Mouse (Mus musculus) cerebellum, postnatal 4 days (tissue): ENCODE results near the gene Cdcp1.

Experiments used
- DNase-seq, 2 experiments: peaks; one replicate each; pipeline ENCODE4 v3.0.0; 2022; ENCODE audit warnings: low spot score in 2 of 2, mixed read lengths in 1 of 2

Gene Cdcp1

DNA sequence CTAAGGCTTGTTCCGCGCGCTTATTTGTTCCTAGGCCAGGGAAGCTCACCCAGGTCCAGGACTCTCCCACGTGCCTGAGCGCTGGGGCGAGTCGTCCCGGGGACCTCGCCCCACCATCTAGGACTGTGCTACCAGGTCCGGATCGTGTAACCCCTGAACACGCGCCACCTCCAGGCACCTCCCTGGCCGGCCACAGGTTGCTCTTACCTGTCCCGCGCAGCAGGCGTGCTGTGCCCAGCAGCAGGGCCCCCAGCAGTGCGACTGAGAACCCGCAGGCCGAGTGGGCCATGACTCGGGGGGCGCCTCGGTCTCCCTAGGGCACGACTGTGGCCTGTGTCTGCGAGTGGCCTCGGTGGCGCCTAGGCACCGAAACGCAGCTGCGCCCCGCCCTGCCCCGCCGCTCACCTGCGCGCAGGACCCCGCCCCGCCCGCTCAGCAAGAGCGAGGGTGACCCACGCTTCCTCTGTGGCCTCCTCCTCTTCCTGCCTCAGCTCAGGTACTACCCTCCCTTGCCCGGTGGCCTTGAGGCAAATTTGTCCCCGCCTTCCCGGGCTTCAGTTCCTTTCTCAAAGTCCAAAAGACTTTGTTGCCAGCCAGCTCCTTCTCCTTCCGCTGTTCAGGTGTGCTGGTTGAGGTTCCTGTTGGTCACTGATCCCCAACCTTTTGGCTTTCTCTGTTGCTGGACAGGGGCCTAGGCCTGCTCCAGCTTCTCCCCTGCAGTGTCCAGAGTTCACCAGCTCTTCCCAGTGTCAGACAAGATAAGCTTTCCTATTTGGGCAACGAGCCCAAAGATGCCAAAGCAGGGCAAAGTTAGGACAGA lies at the start of gene Cdcp1:
Cdcp1 (minus strand) TSS at position 418 of the 820 bp plus-strand sequence.
- no peak for DNase-seq

DNA sequence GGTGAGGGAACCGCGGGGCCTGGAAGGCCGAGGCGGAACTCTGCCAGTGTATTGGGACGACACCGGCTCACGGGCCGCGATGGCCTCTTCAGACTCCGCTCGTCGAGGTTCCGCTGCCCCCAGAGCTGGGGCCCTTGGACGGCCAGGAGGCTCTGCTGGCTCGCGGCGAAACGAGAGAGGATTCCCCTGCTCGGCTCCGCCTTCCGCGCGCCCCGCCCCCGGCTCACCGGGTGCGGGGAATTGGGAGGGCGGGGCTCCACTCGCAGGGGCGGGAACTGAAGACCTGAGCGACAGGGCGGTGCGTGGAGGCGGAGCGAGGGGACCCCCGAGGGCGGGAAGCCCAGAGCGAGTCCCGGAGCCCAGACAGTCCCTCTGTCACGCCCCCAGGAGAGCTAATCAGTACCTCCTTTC lies 44.8 kb upstream of the Cdcp1 start, which contains the start of gene Tmem158:
Tmem158 (minus strand) TSS at position 154 of the 411 bp plus-strand sequence.
- peak; percentile 56 to 77 for DNase-seq

DNA sequence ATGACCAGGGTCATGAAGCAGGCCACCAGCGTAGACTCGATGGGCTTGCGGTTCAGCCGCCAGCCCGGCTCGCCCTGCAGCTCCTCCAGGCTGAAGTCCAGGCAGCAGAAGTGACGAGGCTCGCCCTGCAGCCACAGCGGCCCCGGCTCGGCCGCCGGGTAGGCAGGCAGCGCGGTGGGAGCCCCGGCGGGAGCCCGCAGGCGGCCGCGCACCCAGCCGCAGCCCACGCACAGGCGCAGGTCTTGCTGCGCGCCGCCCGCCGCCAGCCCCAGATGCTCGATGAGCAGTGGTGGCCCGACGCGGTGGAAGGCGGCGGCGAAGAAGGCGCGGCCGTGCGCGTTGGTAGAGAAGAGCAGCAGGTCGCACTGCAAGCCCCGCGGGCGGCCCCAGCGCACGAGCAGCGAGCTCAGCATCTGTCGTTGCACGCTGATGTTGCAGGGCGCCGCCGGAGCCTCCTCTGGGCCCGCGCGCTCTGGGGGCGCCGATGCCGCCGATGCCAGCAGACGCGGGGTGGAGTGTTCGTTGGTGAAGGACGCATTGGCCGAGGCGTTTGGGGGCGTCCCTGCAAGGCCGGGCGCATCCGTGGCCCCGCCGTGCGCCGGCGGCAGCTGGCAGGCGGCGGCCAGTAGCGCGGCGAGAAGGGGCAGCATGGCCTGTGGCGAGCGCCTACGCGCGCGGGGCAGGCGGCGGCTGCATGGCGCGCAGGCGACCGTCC lies 44.2 kb upstream of the Cdcp1 start:
- DNase-seq, result peak; percentile 28 to 55

DNA sequence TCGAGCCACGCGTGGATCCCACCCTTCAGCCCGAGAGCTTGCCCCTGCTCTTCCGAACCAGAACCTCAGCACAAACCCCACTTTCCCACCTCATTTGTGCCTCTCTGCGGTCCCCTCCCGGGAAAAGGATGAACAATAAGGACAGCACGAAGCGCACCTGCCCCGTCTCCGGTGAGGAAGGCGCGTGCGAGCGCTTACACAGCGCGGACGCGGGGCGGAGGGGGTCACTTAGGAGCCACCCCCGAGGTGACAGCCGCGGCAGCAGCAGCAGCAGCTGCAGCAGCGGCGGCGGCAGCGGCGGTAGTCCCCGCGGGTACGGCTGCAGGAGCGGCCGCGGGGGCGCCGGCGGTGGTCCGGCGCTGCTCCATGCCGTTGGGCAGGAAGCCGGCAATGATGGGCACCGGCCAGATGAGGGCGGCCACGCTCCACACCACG lies 43.6 kb upstream of the Cdcp1 start:
- DNase-seq, result peak; percentile 85 to 89

- DNase-seq, result peak in 1 of 2 experiments; percentile 8
These were observed 43.0 kb upstream of the Cdcp1 start for GRCm38 (mm10) chr9:123258796-123259195.

GRCm38 (mm10) chr9:123255736-123256135 lies 39.9 kb upstream of the Cdcp1 start:
- no peak for DNase-seq

DNA sequence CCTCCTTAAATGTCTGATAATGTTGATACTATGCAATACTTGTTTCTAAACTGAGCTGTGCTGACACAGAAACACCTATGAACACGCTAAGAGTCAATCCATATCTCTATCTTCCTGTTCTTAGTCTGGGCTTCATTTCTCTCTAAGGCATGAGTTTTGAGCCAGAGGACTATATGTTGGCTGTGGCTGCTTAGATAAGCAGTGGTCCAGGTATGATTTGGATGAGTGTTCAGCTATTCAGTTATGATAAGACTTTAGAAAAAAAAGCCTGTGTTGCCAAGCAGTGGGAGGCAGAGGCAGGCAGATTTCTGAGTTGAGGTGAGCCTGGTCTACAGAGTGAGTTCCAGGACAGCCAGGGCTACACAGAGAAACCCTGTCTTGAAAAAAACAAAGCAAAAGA lies 32.2 kb upstream of the Cdcp1 start:
- DNase-seq, result no peak

DNA sequence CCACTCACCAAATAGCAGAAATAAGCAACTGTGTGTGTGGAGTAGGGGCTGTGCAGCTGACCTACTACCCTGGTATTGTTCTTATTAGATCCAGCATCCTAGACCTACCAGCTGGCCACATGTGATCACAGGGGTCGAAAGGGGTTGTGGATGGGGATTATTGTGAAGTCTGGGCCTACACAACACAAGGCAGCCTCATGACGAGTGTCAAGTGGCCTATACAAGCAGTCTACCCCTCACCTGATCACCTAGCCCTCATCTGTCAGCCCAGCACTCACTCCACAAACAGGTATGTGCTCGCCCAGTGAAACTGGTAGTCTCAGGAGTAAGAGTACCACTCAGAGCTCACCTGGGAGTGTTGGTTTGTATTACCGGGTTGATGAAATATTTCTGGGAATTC lies 29.3 kb upstream of the Cdcp1 start:
- no peak for DNase-seq

DNA sequence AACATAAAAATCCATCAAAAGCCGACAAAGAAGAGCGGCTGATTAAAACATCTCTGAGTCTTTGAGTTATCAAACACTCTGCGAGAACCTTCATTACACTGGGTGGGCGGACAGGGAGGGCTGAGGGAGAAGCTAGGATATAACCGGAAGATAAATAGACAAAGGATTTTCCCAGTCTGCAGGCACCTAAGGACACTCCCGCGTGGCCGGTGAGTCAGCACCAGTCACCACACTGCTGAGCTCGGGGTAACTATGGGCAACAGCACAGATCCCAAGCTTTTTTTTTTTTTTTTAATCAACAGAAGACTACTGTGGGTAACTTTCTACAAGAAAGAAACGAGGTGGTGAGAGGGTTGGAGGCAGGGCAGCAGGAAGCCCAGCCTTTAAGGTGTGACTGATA lies 28.1 kb upstream of the Cdcp1 start:
- DNase-seq, result no peak

GRCm38 (mm10) chr9:123241191-123241590 lies 25.4 kb upstream of the Cdcp1 start:
- no peak for DNase-seq

- DNase-seq, result no peak
These were observed 24.9 kb upstream of the Cdcp1 start for GRCm38 (mm10) chr9:123240751-123241150.

DNA sequence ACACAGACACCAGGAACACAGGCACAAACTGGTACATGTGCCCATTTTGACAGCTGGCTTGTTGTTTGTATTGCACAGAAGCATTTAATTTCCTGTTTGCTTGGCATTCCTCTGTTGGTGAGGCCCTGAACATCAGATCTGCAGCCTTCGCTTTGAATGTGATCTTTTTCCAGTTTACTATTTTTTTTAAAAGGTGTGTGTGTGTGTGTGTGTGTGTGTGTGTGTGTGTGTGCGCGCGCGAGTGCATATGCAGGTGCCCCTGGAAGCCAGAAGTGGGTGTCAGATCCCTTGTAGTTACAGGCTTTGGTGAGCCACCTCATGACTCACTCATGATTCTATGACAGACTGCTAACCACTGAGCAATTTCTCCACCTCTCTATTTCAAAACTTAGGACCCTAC lies 24.4 kb upstream of the Cdcp1 start:
- no peak for DNase-seq

DNA sequence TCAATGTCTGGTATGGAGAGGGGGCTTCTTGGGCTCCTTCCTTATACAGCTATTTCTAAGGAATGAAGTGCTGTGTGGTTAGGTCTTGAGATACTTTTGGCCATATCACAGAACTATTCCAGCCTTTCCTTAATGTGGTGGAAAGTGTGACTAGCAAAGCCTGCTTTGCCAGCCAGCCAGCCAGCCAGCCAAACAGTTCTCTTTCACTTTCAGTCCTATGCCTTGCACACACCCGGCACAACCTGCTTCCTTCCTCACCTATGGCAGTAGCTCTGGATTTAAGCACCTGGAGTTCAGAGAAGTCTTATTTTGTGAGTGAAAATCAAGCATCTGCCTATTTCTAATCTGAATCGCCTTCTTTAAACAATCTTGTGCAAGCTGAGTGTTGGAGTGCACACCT lies 23.8 kb upstream of the Cdcp1 start:
- no peak for DNase-seq

- no peak for DNase-seq
These were observed 22.6 kb upstream of the Cdcp1 start for GRCm38 (mm10) chr9:123238256-123239045.

- no peak for DNase-seq
These were observed 21.9 kb upstream of the Cdcp1 start for GRCm38 (mm10) chr9:123237739-123238138.

DNA sequence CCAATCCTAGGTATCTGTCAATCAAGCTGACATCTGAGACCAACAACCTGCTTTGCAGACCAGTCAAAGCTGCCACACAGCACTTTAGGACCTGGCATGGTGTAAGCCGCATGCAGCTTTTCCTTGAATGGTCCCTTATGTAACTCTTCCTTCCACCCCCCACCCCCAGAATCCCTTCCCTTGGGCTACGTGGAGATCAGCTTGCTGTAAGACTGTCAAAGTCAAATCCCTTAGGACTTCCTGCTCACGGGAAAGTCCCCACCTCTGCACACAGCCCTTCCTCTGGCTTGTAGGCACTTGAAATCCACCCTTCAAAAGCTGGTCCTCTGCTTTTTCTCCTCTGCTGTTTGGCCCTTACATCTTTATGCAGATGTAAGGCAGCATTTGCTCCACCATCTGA lies 19.8 kb upstream of the Cdcp1 start:
- no peak for DNase-seq

GRCm38 (mm10) chr9:123229826-123230225 lies 14.0 kb upstream of the Cdcp1 start:
- no peak for DNase-seq

DNA sequence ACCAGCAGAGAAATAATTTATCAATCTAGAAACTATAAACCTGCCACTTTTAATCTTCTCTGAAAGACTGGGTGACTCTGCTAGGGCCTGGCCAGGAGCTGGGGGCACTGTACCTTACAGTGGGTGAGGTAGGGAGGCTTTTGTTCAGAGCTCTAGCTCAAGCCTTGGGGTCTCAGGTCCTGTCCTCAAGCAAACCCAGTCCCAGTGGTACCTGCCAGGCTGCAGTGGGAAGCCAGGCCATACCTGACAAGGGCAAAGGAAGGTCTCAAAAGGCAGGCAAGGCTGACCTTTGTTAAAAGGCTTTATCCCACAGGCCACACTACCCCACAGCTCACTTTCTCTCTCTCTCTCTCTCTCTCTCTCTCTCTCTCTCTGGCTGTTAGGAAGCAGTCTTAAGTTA lies 12.8 kb upstream of the Cdcp1 start:
- DNase-seq, result no peak

DNA sequence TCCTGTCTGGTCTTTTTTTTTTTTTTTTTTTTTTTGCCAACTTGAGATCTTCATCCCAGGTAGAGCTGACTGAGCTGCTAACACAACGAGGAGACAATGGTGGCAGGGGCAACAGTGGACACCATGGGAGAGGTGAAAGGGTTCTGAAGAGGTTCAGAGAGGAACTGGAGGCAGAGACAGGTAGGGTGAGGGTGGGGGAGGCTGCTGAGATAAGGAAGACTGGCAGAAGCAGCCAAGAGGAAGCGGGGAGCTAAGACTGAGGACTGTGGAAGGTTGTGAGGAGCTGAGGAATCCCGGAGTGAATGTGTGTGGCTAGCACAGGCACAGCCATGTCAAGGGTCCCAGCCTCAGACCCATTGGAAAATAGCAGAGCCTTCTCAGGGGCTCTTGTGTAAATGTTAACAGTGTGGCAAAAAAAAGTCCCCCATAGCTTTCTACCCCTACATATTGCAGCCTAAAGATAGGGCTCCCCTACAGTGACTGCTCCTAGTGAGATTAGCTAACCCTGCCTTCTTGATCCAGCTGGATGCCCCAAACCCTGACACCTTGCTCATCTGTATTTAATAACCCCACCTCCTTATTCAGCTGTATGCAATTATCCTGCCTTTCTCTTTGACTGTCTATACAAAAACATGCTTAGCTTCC lies 11.4 kb upstream of the Cdcp1 start:
- DNase-seq, result no peak

DNA sequence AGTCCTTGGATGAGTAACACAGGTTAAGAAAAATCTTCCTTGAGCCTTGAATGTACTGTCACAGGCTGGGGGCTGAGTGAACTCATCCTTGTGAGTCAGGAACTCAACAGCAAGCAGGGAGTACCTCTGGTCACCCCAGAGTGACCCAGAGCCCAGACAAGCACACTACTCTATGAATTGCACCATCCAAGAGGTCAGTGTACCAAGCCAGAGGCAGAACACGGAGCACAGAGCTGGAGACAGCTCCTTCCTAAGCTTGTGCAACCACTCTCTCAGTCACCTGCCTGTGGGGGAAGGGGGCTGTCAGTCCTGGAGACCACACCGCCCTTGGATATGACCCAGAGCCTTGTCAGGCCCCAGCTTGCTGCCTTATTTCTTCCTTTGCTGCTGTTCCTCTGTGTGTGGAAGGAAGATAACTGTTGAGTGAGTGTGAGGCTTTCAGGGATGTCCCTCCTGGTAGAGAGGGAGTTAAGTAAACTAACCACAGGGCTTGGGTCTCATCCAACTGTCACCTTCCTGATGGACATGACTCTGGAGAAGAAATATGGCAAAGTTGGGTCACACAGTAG lies 9.1 kb upstream of the Cdcp1 start:
- no peak for DNase-seq

DNA sequence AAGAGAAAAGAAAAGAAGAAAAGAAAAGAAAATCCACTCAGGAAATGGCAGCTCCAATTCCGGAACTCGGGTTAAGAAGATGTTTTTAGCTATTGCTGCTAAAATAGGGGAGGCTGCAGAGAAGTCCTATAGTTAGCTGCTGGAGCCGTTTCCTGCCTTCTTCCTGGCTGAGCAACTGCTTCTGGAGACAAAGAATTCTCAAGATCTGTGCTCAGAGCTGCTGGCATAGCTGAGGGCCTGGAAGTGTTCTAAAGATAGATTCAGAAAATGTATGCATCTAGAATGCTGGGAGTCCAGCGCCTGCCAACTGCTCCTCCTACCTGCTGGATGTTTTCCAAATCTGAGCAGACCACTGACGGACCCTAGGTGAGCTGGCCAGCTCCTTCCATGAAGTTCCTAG lies 4.0 kb upstream of the Cdcp1 start:
- DNase-seq, result no peak
